Mouse (Mus musculus): ENCODE measurements around the gene Klhl8.
"Not testable (repeated sequence)": the region's sequence is repeated elsewhere in the genome, so short reads cannot be mapped to it uniquely, and the experiment has no call there.

Gene Klhl8

GRCm38 (mm10) chr5:103910748-103911409 lies at the start of gene Klhl8:
Gene Klhl8, minus strand, starts transcription at chr5:103911259.
- DNase-seq (ENCODE audit: low spot score in 2 of 2), result peak; percentile 55 to 65

- no peak for DNase-seq (ENCODE audit: low spot score in 2 of 2)
Observed at GRCm38 (mm10) chr5:103954638-103955037, 43.6 kb upstream of the Klhl8 start.

- DNase-seq (ENCODE audit: low spot score in 2 of 2), result no peak
Observed at GRCm38 (mm10) chr5:103953135-103954083, 42.4 kb upstream of the Klhl8 start.

- not testable (repeated sequence) for DNase-seq (ENCODE audit: low spot score in 2 of 2)
Observed at GRCm38 (mm10) chr5:103950138-103950537, 39.1 kb upstream of the Klhl8 start.

- DNase-seq (ENCODE audit: low spot score in 2 of 2), result no peak
Observed at GRCm38 (mm10) chr5:103943183-103943582, 32.1 kb upstream of the Klhl8 start.

GRCm38 (mm10) chr5:103939856-103940255 lies 28.8 kb upstream of the Klhl8 start:
- no peak for DNase-seq (ENCODE audit: low spot score in 2 of 2)

- no peak for DNase-seq (ENCODE audit: low spot score in 2 of 2)
Observed at GRCm38 (mm10) chr5:103939350-103939652, 28.2 kb upstream of the Klhl8 start.

- DNase-seq (ENCODE audit: low spot score in 2 of 2), result no peak
Observed at GRCm38 (mm10) chr5:103938547-103939349, 27.7 kb upstream of the Klhl8 start.

- peak in 1 of 2 experiments; percentile 8 for DNase-seq (ENCODE audit: low spot score in 2 of 2)
Observed at GRCm38 (mm10) chr5:103936906-103937589, 26.0 kb upstream of the Klhl8 start.

- DNase-seq (ENCODE audit: low spot score in 2 of 2), result not testable (repeated sequence)
Observed at GRCm38 (mm10) chr5:103931924-103932323, 20.9 kb upstream of the Klhl8 start.

- DNase-seq (ENCODE audit: low spot score in 2 of 2), result no peak
Observed at GRCm38 (mm10) chr5:103930511-103930910, 19.5 kb upstream of the Klhl8 start.

GRCm38 (mm10) chr5:103928196-103928550 lies 17.1 kb upstream of the Klhl8 start:
- no peak for DNase-seq (ENCODE audit: low spot score in 2 of 2)

- DNase-seq (ENCODE audit: low spot score in 2 of 2), result peak; percentile 78 to 83
Observed at GRCm38 (mm10) chr5:103927429-103928195, 16.6 kb upstream of the Klhl8 start.

- peak; percentile 18 to 20 for DNase-seq (ENCODE audit: low spot score in 2 of 2)
Observed at GRCm38 (mm10) chr5:103926398-103926797, 15.3 kb upstream of the Klhl8 start.

- DNase-seq (ENCODE audit: low spot score in 2 of 2), result no peak
Observed at GRCm38 (mm10) chr5:103923755-103924154, 12.7 kb upstream of the Klhl8 start.

- no peak for DNase-seq (ENCODE audit: low spot score in 2 of 2)
Observed at GRCm38 (mm10) chr5:103923101-103923500, 12.0 kb upstream of the Klhl8 start.

- no peak for DNase-seq (ENCODE audit: low spot score in 2 of 2)
Observed at GRCm38 (mm10) chr5:103922436-103922835, 11.4 kb upstream of the Klhl8 start.

- no peak for DNase-seq (ENCODE audit: low spot score in 2 of 2)
Observed at GRCm38 (mm10) chr5:103919497-103919896, 8.4 kb upstream of the Klhl8 start.

GRCm38 (mm10) chr5:103918233-103918632 lies 7.2 kb upstream of the Klhl8 start:
- DNase-seq (ENCODE audit: low spot score in 2 of 2), result no peak

GRCm38 (mm10) chr5:103917357-103917895 lies 6.4 kb upstream of the Klhl8 start:
- DNase-seq (ENCODE audit: low spot score in 2 of 2), result no peak
